Mouse (Mus musculus) inflammation-experienced regulatory T-cells, adult 16 weeks (primary cell): ENCODE measurements around the gene Myo1d. TPM values are rescaled to one million over a fixed set of nuclear protein-coding genes. Genes with fewer than 3 reads are reported as not detected.

Source experiments
- polyA plus RNA-seq: library from polyadenylated mRNA; unstranded; fragments of 100-300 nt; shearing (Covaris generic); gene quantifications from one replicate; pipeline ENCODE4 v1.2.1, GENCODE M21; 2017

Gene Myo1d
- polyA plus RNA-seq = 4.6 TPM

GRCm38 (mm10) chr11:80779527-80780344, at the start of gene Myo1d:
Gene Myo1d (minus strand): TSS chr11:80780025.

GRCm38 (mm10) chr11:80809993-80810821, 30.4 kb upstream of the Myo1d start, which contains the start of gene Tmem98:
Gene Tmem98 (plus strand): TSS chr11:80810175.

GRCm38 (mm10) chr11:80476222-80477189, 303.3 kb downstream of the Myo1d start, which contains the start of gene Cdk5r1:
Gene Cdk5r1 (plus strand): TSS chr11:80477023.

Other genes starting within 250 kb of the Myo1d start
- not detected for gene Tmem98, start 30.1 kb upstream of the Myo1d start, polyA plus RNA-seq
- not detected for gene Spaca3, start 78.3 kb upstream of the Myo1d start, polyA plus RNA-seq